Mouse (Mus musculus) splenic B cell, adult 2 months (primary cell): Measurements from ENCODE around the gene Aip.
A peak's percentile ranks its signal among the peaks of the same experiment; 100 is the strongest.

Experiments
- DNase-seq: peaks from one replicate; pipeline ENCODE4 v3.0.0-alpha.2; 2011; ENCODE audit warnings: low read depth, low spot score
- H3K27me3 ChIP-seq: 2 replicates; pipeline ENCODE4 v1.6.1; 2012; ENCODE audit warnings: mild to moderate bottlenecking, low read length, moderate library complexity, mixed read lengths; ENCODE audit not compliant: control insufficient read depth, poor library complexity, insufficient read depth, severe bottlenecking
- H3K36me3 ChIP-seq: 2 replicates; pipeline ENCODE4 v1.6.1; 2012; ENCODE audit warnings: mild to moderate bottlenecking, low read length, moderate library complexity, mixed read lengths; ENCODE audit not compliant: control insufficient read depth, poor library complexity, insufficient read depth, severe bottlenecking

The Aip gene

GRCm38 (mm10) chr19:4125741-4126696, at the start of gene Aip:
TSS of gene Aip (minus strand) at chr19:4125858.
- peak; percentile 99 for DNase-seq
- no peaks in the 10 kb centered on the region for H3K27me3 ChIP-seq

DNA sequence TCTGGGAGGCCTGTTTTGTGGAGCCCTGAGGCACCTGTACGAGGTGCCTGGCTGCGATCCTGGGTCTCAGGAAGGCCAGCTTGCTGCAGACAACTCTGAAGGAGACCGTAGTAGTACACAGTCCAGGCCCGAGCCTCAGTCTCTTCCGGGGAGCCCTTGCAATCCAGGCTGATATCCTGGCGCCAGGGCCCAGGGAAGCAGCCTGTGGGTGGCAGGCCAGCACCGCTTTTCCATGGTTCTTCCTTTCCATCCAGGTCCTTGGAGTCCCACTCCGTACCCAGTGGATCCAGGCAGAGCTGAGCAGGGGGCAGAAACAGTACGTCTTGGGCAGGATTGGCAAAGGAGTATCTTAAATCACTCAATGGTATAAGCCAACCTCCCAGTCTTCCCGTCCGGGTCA, 47.3 kb upstream of the Aip start:
- H3K27me3 ChIP-seq, result no peaks in the 10 kb centered on the region
- DNase-seq, result no peak
- peaks cover 8% of the 10 kb centered on the region for H3K36me3 ChIP-seq

More at GRCm38 (mm10) chr19:4125741-4126696, at the start of gene Aip:
- peaks cover 11% of the 10 kb centered on the region; the same call in 1 of the 2 replicates for H3K36me3 ChIP-seq

DNA sequence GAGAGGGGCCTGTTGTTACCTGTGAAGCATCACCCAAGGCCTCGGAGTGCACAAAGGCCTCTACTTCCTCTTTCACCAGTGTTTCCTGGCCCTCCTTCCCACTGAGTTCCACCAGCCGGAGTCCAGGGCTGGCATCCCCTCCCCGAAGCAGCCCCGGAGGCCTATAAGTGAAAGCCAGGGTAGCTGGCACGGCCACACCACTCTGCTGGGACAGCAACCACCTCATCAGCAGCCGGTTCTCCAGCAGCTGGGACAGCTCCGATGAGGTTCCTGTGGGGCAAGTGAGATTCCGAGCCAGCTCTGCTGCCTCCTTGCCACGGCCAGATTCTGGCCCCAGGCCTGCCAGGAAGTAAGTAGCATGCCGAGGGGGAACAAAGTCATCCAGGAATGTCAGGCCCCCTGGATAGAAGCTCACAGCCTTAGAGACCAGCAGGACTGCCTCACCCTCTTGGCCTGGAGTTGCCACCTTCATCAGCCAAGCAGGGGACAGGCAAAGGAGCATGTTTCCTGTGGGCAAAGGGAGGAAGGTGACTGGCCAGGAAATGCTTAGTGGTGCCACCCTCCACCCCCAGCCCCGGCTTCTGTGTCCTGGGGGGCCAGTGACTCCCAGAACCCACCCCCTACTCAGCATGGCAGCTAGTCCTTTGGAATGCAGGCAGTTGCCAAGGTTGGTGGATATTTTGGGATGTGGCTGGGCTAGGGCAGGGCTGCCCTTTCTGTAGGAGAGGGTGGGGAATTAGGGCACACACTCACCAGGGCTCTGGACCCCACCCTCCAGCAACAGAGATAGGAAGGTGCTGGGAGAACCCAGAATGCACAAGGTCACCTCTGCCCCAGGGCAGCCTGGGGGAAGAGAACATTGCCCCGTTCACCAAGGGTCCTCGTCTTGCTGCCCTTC, 46.0 kb upstream of the Aip start:
- H3K27me3 ChIP-seq, result no peaks in the 10 kb centered on the region
- H3K36me3 ChIP-seq, result peaks cover 4% of the 10 kb centered on the region
- peak; percentile 58 for DNase-seq

- no peaks in the 10 kb centered on the region for H3K27me3 ChIP-seq
- H3K36me3 ChIP-seq, result peaks cover 3% of the 10 kb centered on the region
- peak; percentile 52 for DNase-seq
These were observed 45.2 kb upstream of the Aip start for GRCm38 (mm10) chr19:4170723-4171392.

DNA sequence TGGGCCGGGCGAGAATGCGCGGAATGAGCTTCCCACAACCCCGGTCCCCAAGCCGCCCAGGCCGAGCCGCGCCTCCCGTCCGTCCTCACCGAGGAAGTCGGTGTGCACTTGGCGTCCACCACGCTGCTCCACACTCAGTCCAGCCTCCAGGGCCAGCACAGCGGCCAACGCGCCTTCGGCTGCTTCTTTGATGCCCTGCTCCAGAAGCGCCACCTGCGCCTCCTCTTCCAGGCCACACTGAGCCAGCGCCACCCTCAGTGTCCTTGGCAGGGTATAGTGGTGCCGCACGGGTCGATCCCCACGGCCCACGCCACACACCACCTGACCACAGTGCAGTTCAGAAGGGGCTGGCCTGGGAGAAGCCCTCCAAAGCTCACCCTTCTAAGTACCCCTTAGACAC, 44.2 kb upstream of the Aip start:
- DNase-seq, result no peak
- H3K36me3 ChIP-seq, result no peaks in the 10 kb centered on the region; the same call in 1 of the 2 replicates
- H3K27me3 ChIP-seq, result no peaks in the 10 kb centered on the region

DNA sequence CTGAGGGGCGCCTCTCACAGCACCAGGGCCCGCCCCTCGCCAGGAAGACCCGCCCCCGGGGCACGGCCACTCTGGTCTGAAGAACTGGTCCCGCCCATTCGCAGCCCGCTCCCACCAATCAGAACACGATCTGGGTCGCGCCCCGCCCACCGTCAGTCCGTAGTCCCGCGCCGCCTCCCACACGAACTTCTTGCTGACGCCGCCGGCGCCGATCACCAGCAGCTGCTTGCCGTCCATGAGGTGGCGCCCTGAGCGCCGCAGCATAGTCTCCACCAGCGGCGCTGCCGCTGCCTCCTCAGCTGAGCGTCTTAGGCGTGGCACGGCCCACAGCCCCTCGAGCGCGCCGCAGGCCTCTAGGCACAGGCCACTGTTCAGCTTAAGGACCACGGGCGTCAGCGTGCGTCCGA, 43.7 kb upstream of the Aip start:
- peak; percentile 99 for DNase-seq
- no peaks in the 10 kb centered on the region for H3K27me3 ChIP-seq
- no peaks in the 10 kb centered on the region; the same call in 1 of the 2 replicates for H3K36me3 ChIP-seq

DNA sequence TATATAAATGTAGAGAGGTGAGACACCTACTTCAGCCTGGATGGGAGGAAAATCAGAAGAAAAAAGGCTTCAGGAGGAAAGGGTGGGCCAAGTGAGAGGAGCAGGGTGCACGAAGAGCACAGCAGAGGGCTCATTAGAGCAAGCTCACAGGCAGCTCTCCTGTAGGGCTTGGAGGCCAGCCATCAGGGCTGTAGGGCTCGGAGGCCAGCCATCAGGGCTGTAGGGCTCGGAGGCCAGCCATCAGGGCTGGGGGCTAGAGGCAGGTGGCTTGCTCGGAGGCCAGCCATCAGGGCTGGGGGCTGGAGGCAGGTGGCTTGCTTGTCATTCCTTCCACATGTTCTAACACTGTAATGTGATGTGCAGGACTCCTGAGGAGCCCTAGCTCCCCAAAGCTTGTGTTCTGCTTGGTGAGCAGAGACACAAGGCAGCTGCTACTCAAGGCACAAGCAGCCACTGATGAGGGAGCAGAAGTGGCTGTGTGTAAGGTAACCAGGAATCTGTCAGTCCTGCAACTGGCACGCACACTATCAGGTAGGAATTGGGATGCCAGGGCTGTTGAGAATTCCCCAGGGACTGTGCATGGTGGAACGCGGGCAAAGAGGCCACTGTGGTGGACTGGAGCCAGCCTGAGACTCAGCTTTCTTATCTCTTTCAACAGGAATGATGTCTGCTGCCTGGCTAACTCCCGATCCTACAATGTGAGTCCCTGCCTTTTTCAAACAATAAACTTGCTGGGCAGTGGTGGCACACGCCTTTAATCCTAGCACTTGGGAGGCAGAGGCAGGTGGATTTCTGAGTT, 41.2 kb upstream of the Aip start:
- no peaks in the 10 kb centered on the region for H3K27me3 ChIP-seq
- DNase-seq, result no peak
- H3K36me3 ChIP-seq, result no peaks in the 10 kb centered on the region; the same call in 1 of the 2 replicates

GRCm38 (mm10) chr19:4164721-4165120, 39.1 kb upstream of the Aip start:
- DNase-seq, result no peak
- Histone ChIP-seq H3K36me3 (no peaks in the 10 kb centered on the region; the same call in 1 of the 2 replicates), H3K27me3 (no peaks in the 10 kb centered on the region)

DNA sequence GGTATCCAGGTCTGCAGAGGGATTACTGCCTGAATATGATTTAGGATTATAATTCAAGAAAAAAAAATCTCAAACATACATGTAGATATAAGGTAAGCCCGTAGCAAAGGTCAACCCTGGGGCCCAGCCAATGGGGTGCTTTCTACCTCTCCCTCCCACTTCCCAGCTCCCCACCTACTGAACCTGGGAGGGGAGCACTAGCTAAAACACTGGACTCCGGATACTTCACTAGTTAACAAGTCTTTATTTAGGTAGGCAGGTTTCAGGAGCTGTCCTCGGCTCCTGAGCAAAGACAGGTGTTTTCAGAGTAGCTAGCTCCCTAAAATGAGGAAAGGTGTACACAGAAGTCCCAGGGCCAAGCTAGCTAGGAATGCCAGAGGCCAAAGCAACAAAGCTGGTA, 38.4 kb upstream of the Aip start:
- Histone ChIP-seq H3K36me3 (no peaks in the 10 kb centered on the region; the same call in 1 of the 2 replicates), H3K27me3 (no peaks in the 10 kb centered on the region)
- DNase-seq, result no peak

DNA sequence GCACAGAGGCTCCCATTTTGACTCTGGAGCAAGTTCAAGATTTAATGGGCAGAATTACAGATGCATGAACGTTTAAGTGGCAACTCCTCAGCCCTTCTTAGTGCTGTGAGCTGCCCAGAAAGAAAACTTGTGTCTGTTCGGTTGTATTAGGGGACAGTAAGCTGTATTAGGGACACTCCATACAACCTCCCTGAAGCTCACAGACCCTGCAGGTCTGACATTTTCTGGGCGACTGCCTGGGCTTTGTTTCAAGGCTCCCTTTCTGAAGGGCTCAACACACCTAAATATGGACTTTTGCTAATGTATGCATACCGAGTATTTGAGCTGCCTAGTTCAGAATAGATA, 37.9 kb upstream of the Aip start:
- H3K36me3 ChIP-seq, result no peaks in the 10 kb centered on the region; the same call in 1 of the 2 replicates

GRCm38 (mm10) chr19:4162646-4163542, 37.2 kb upstream of the Aip start, which contains the start of gene Rps6kb2:
TSS of gene Rps6kb2 (minus strand) at chr19:4163354.
- DNase-seq, result peak; percentile 96
- no peaks in the 10 kb centered on the region for H3K27me3 ChIP-seq
- no peaks in the 10 kb centered on the region; the same call in 1 of the 2 replicates for H3K36me3 ChIP-seq

More for the DNA sequence above, 37.9 kb upstream of the Aip start:
- no peak for DNase-seq
- H3K27me3 ChIP-seq, result no peaks in the 10 kb centered on the region

DNA sequence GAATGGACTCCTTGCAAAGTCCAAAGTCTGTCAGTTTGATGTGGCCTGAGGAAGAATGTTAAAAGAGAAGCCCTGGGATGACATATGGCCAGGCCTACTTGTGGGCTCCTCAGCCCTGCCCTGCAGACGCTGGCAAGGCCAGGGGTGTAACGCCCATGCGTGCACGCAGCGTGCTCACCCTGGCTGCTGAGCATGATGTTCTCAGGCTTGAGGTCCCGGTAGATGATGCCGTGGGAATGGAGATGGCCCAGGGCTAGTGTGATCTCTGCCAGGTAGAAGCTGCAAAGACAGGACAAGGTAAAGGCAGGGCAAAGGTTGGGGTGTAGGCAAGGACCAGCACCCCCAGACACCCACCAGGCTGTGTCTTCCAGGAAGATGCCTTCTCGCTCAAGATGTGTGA, 33.4 kb upstream of the Aip start:
- no peak for DNase-seq
- Histone ChIP-seq H3K36me3 (peaks cover 16% of the 10 kb centered on the region), H3K27me3 (no peaks in the 10 kb centered on the region)

DNA sequence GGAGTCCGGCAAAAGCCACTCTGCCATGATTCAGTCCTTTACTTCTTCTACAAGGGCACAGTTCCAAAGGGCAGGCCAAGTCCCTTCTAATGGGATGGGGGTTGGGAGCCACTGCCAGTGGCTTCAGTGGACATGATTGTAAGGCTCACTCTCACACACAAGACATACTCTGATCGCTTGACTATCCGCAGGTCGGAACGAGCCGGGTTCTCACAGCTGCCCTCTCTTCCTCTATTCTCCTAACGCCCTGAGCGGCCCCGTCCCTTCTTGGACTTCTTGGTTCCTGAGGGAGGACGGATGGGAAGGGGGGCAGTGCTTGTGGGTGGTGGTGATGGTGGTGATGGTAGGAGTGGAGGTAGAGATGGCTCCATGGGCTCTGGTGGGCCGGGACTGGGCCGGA, 31.1 kb upstream of the Aip start:
- DNase-seq, result no peak
- Histone ChIP-seq H3K27me3 (no peaks in the 10 kb centered on the region), H3K36me3 (peaks cover 16% of the 10 kb centered on the region)
